10 mouse cellular contexts compared by ENCODE assay signal in genomic region chr10:42189674-42190434, GRCm38 (mm10).
DNase-seq lines count a peak whose midpoint lies in the region; ATAC-seq and TF ChIP-seq lines count a peak whose summit lies in the region.
"Had no signal": no experiment of that assay in that cellular context is flagged by ENCODE, and none has a peak within 500 bp of the region (broad histone marks: within the 10 kb centered on the region; RNA-seq: fewer than 3 reads in every experiment).

No protein-coding gene starts in this region.

- no peak for DNase-seq in heart, embryonic 10.5 days (ENCODE audit: low spot score)
- peak; percentile 71 for DNase-seq in adrenal gland, postnatal 14 days
- DNase-seq in cerebellum, postnatal 36 days, result peak; percentile 60 to 62
- DNase-seq in liver, embryonic 14.5 days (ENCODE audit: low read depth in 3 of 3, low spot score in 3 of 3), result peak in 1 of 3 experiments; percentile 15
- no peak for DNase-seq in spleen, postnatal 10 days (ENCODE audit: low spot score in 2 of 2)
- DNase-seq in midbrain, embryonic 10.5 days (ENCODE audit: low spot score), result no peak
- DNase-seq in hindbrain, embryonic 10.5 days (ENCODE audit: low spot score), result no peak
- DNase-seq: thymus, adult 2 months had no signal

- peaks cover 47% of the 10 kb centered on the region for H3K4me1 ChIP-seq in heart, embryonic 15.5 days (replicated peaks)
- H3K4me1 ChIP-seq in heart, embryonic 10.5 days, result peaks cover 77% of the 10 kb centered on the region
- H3K4me1 ChIP-seq in liver, embryonic 14.5 days (replicated peaks; ENCODE audit: control insufficient read depth in 2 of 2, insufficient read depth in 2 of 2, low read length in 1 of 2), result peaks cover 13 to 33% of the 10 kb centered on the region in 2 experiments
- H3K4me1 ChIP-seq in midbrain, embryonic 10.5 days, result peaks cover 39% of the 10 kb centered on the region
- peaks cover 45% of the 10 kb centered on the region for H3K4me1 ChIP-seq in hindbrain, embryonic 10.5 days (replicated peaks)

- WGBS in heart, embryonic 15.5 days, result 54% methylated on average over 13 of the region's 13 CpGs
- WGBS in heart, embryonic 10.5 days, result 57% methylated on average over 13 of the region's 13 CpGs
- WGBS in liver, embryonic 14.5 days (ENCODE audit: insufficient replicate concordance), result 55% methylated on average over 13 of the region's 13 CpGs
- WGBS in midbrain, embryonic 10.5 days, result 86% methylated on average over 13 of the region's 13 CpGs
- 81% methylated on average over 13 of the region's 13 CpGs for WGBS in hindbrain, embryonic 10.5 days

- H3K27me3 ChIP-seq in heart, embryonic 15.5 days, result no peaks in the 10 kb centered on the region
- H3K27me3 ChIP-seq in heart, embryonic 10.5 days (ENCODE audit: insufficient read depth, poor library complexity, severe bottlenecking), result no peaks in the 10 kb centered on the region
- no peaks in the 10 kb centered on the region for H3K27me3 ChIP-seq in liver, embryonic 14.5 days (ENCODE audit: control insufficient read depth, insufficient read depth, low read length)
- H3K27me3 ChIP-seq in midbrain, embryonic 10.5 days (ENCODE audit: low read depth, poor library complexity, severe bottlenecking), result peaks cover 65% of the 10 kb centered on the region
- peaks cover 55% of the 10 kb centered on the region for H3K27me3 ChIP-seq in hindbrain, embryonic 10.5 days (ENCODE audit: insufficient read depth, poor library complexity, severe bottlenecking)
- H3K27me3 ChIP-seq: lung, embryonic 15.5 days had no signal

- no peak for TF ChIP-seq EP300 in liver, embryonic 14.5 days (IDR thresholded peaks at IDR 0.05; ENCODE audit: low read depth)

- H3K36me3 ChIP-seq in heart, embryonic 15.5 days, result peaks cover 10% of the 10 kb centered on the region
- peaks cover 11% of the 10 kb centered on the region for H3K36me3 ChIP-seq in heart, embryonic 10.5 days
- H3K36me3 ChIP-seq in liver, embryonic 14.5 days (replicated peaks; ENCODE audit: control insufficient read depth, insufficient read depth, low read depth), result peaks cover 65% of the 10 kb centered on the region
- peaks cover 10% of the 10 kb centered on the region for H3K36me3 ChIP-seq in midbrain, embryonic 10.5 days
- H3K36me3 ChIP-seq in hindbrain, embryonic 10.5 days, result peaks cover 10% of the 10 kb centered on the region; the same call in 1 of the 2 replicates

- H3K4me3 ChIP-seq in heart, embryonic 15.5 days, result no peak overlapping the region
- no peak overlapping the region for H3K4me3 ChIP-seq in heart, embryonic 10.5 days
- no peak overlapping the region for H3K4me3 ChIP-seq in liver, embryonic 14.5 days (ENCODE audit: insufficient read depth in 1 of 2, low read depth in 2 of 2, low read length in 2 of 2)
- no peak overlapping the region for H3K4me3 ChIP-seq in midbrain, embryonic 10.5 days
- H3K4me3 ChIP-seq in hindbrain, embryonic 10.5 days, result no peak overlapping the region
- H3K4me3 ChIP-seq: lung, embryonic 15.5 days had no signal

- 0 out of 2 replicates have a peak overlapping the region, but pooled peaks have one; percentile 21 for H3K27ac ChIP-seq in heart, embryonic 15.5 days
- H3K27ac ChIP-seq in heart, embryonic 10.5 days, result no peak overlapping the region
- no peak overlapping the region for H3K27ac ChIP-seq in liver, embryonic 14.5 days
- no peak overlapping the region for H3K27ac ChIP-seq in midbrain, embryonic 10.5 days (replicated peaks)
- H3K27ac ChIP-seq in hindbrain, embryonic 10.5 days, result no peak overlapping the region
- H3K27ac ChIP-seq: lung, embryonic 15.5 days had no signal

- no peak for ATAC-seq in heart, embryonic 15.5 days (replicated peaks; ENCODE audit: insufficient number of reproducible peaks, insufficient read depth, low FRiP score, low read depth)
- 0 out of 2 replicates have a peak, but pooled peaks have one; percentile 34 for ATAC-seq in liver, embryonic 14.5 days (ENCODE audit: insufficient read depth)

- H3K4me2 ChIP-seq in heart, embryonic 15.5 days, result no peak overlapping the region
- peak overlapping the region; percentile 19; the same call in 1 of the 2 replicates for H3K4me2 ChIP-seq in liver, embryonic 14.5 days (ENCODE audit: low read depth)
- H3K4me2 ChIP-seq: lung, embryonic 15.5 days had no signal

- no peak for TF ChIP-seq CTCF in liver, embryonic 14.5 days (IDR thresholded peaks at IDR 0.05; ENCODE audit: low read depth)

- no peaks in the 10 kb centered on the region for H3K9me3 ChIP-seq in heart, embryonic 15.5 days (replicated peaks)
- no peaks in the 10 kb centered on the region for H3K9me3 ChIP-seq in heart, embryonic 10.5 days
- no peaks in the 10 kb centered on the region for H3K9me3 ChIP-seq in liver, embryonic 14.5 days (ENCODE audit: control insufficient read depth, low read length)
- H3K9me3 ChIP-seq in midbrain, embryonic 10.5 days (replicated peaks), result no peaks in the 10 kb centered on the region
- H3K9me3 ChIP-seq in hindbrain, embryonic 10.5 days, result no peaks in the 10 kb centered on the region
- H3K9me3 ChIP-seq: lung, embryonic 15.5 days had no signal

- no peak overlapping the region for H3K9ac ChIP-seq in heart, embryonic 15.5 days
- H3K9ac ChIP-seq in liver, embryonic 14.5 days (replicated peaks), result no peak overlapping the region
- H3K9ac ChIP-seq: lung, embryonic 15.5 days had no signal

Comparison
In these comparisons a context has a peak if more than half of its experiments do, and no peak if none do; other contexts are left out.
1. DNase-seq: peak in adrenal gland, postnatal 14 days (single experiment) and cerebellum, postnatal 36 days (2 of 2); none in heart, embryonic 10.5 days (single experiment), spleen, postnatal 10 days (0 of 2), midbrain, embryonic 10.5 days (single experiment) and hindbrain, embryonic 10.5 days (single experiment).